26 mouse cellular contexts compared by ENCODE assay signal in the genomic region with DNA sequence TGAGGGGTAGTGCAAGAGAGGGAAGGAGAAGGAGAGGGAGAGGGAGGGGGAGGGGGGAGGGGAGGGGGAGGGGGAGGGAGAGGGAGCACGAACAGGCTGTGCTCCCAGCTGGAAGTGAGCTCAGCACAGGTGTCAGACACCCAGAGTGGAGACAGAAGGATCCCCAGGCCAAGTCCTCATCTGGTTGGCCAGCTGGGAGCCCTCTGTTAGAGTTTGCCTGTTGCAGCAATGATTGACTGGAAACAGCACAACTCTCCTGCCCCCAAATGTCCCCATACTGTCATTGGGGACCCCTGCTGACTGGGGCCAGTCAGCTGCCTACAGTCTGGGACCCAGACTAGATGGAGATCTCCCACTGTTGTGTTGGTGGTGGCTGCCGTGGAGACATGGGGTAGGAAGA. TPM values are rescaled to one million over a fixed set of nuclear protein-coding genes. Genes with fewer than 3 reads are reported as not detected.
DNase-seq lines count a peak whose midpoint lies in the region; ATAC-seq lines count a peak whose summit lies in the region.
"Had no signal": no experiment of that assay in that cellular context is flagged by ENCODE, and none has a peak within 500 bp of the region (broad histone marks: within the 10 kb centered on the region; RNA-seq: fewer than 3 reads in every experiment).

No protein-coding gene starts in this region.

- no peaks in the 10 kb centered on the region for H3K27me3 ChIP-seq in forebrain, embryonic 14.5 days (replicated peaks; ENCODE audit: control insufficient read depth, insufficient read depth, low read length)
- no peaks in the 10 kb centered on the region for H3K27me3 ChIP-seq in forebrain, embryonic 11.5 days (ENCODE audit: control insufficient read depth, insufficient read depth, low read length)
- no peaks in the 10 kb centered on the region for H3K27me3 ChIP-seq in liver, embryonic 12.5 days (replicated peaks)
- no peaks in the 10 kb centered on the region for H3K27me3 ChIP-seq in liver, embryonic 11.5 days (replicated peaks; ENCODE audit: control insufficient read depth, insufficient read depth, low read length)
- H3K27me3 ChIP-seq in forebrain, embryonic 12.5 days, result peaks cover 11% of the 10 kb centered on the region; the same call in 1 of the 2 replicates
- H3K27me3 ChIP-seq: embryonic facial prominence, embryonic 15.5 days; forebrain, embryonic 15.5 days; heart, embryonic 15.5 days; kidney, embryonic 15.5 days; midbrain, embryonic 13.5 days; stomach, embryonic 15.5 days had no signal

- DNase-seq in forebrain, embryonic 14.5 days (ENCODE audit: low spot score), result peak; percentile 47
- DNase-seq in forebrain, embryonic 11.5 days (ENCODE audit: low spot score), result no peak
- DNase-seq in liver, embryonic 11.5 days (ENCODE audit: low spot score), result no peak
- peak; percentile 26 for DNase-seq in CD4-positive helper T cell, adult 2 months (ENCODE audit: low read depth, low spot score)
- peak; percentile 39 for DNase-seq in induced T-regulatory cell, adult 2 months (ENCODE audit: low read depth)
- DNase-seq: adrenal gland, postnatal 25 days; cerebellum, adult 8-10 months; cerebellum, postnatal 25 days; gastrocnemius, postnatal 25 days; kidney, adult 18-20 months; kidney, postnatal 25 days; lung, adult 18-20 months; lung, postnatal 4 days; thymus, postnatal 25 days had no signal

- H3K36me3 ChIP-seq in forebrain, embryonic 14.5 days (ENCODE audit: control insufficient read depth, insufficient read depth, low read length), result no peaks in the 10 kb centered on the region
- H3K36me3 ChIP-seq in forebrain, embryonic 11.5 days (ENCODE audit: control insufficient read depth, insufficient read depth, low read length), result no peaks in the 10 kb centered on the region
- no peaks in the 10 kb centered on the region for H3K36me3 ChIP-seq in liver, embryonic 12.5 days
- no peaks in the 10 kb centered on the region for H3K36me3 ChIP-seq in liver, embryonic 11.5 days (ENCODE audit: control insufficient read depth, insufficient read depth, low read length)
- H3K36me3 ChIP-seq in forebrain, embryonic 12.5 days (replicated peaks), result no peaks in the 10 kb centered on the region
- H3K36me3 ChIP-seq: embryonic facial prominence, embryonic 10.5 days; embryonic facial prominence, embryonic 15.5 days; forebrain, embryonic 15.5 days; heart, embryonic 15.5 days; kidney, embryonic 15.5 days; midbrain, embryonic 13.5 days; stomach, embryonic 15.5 days had no signal

- H3K4me1 ChIP-seq in forebrain, embryonic 14.5 days (ENCODE audit: control insufficient read depth, insufficient read depth, low read length), result peaks cover 9% of the 10 kb centered on the region
- H3K4me1 ChIP-seq in forebrain, embryonic 11.5 days (replicated peaks; ENCODE audit: control insufficient read depth, insufficient read depth, low read length), result 0 out of 2 replicates have a peak, but pooled peaks cover under 1% of the 10 kb centered on the region
- peaks cover 78% of the 10 kb centered on the region for H3K4me1 ChIP-seq in liver, embryonic 12.5 days
- H3K4me1 ChIP-seq in liver, embryonic 11.5 days (replicated peaks; ENCODE audit: control insufficient read depth, insufficient read depth, low read length), result peaks cover 45% of the 10 kb centered on the region
- H3K4me1 ChIP-seq in forebrain, embryonic 12.5 days, result peaks cover 14% of the 10 kb centered on the region

- H3K9ac ChIP-seq in forebrain, embryonic 14.5 days (ENCODE audit: low read length), result no peak overlapping the region
- H3K9ac ChIP-seq in forebrain, embryonic 11.5 days (ENCODE audit: low read length), result no peak overlapping the region
- H3K9ac ChIP-seq in liver, embryonic 12.5 days, result 0 out of 2 replicates have a peak overlapping the region, but pooled peaks have one; percentile 8
- no peak overlapping the region for H3K9ac ChIP-seq in liver, embryonic 11.5 days (ENCODE audit: low read depth, low read length)
- H3K9ac ChIP-seq in forebrain, embryonic 12.5 days, result no peak overlapping the region
- H3K9ac ChIP-seq: embryonic facial prominence, embryonic 15.5 days; forebrain, embryonic 15.5 days; heart, embryonic 15.5 days; hindbrain, embryonic 14.5 days; kidney, embryonic 15.5 days; midbrain, embryonic 13.5 days; stomach, embryonic 15.5 days had no signal

- WGBS in forebrain, embryonic 14.5 days, result 50% methylated on average over 1 of the region's 2 CpGs
- WGBS in forebrain, embryonic 11.5 days, result 70% methylated on average over 1 of the region's 2 CpGs
- 54% methylated on average over 1 of the region's 2 CpGs for WGBS in liver, embryonic 12.5 days (ENCODE audit: insufficient replicate concordance)
- 30% methylated on average over 2 of the region's 2 CpGs for WGBS in liver, embryonic 11.5 days
- WGBS in forebrain, embryonic 12.5 days, result 43% methylated on average over 2 of the region's 2 CpGs

- H3K4me2 ChIP-seq in forebrain, embryonic 14.5 days (ENCODE audit: low read length), result no peak overlapping the region
- no peak overlapping the region for H3K4me2 ChIP-seq in forebrain, embryonic 11.5 days (ENCODE audit: low read depth, low read length, severe bottlenecking)
- no peak overlapping the region for H3K4me2 ChIP-seq in liver, embryonic 12.5 days
- H3K4me2 ChIP-seq in liver, embryonic 11.5 days, result no peak overlapping the region
- H3K4me2 ChIP-seq in forebrain, embryonic 12.5 days, result no peak overlapping the region
- H3K4me2 ChIP-seq: embryonic facial prominence, embryonic 15.5 days; forebrain, embryonic 15.5 days; heart, embryonic 15.5 days; hindbrain, embryonic 14.5 days; kidney, embryonic 15.5 days; midbrain, embryonic 13.5 days; stomach, embryonic 15.5 days had no signal

- H3K4me3 ChIP-seq in forebrain, embryonic 14.5 days (ENCODE audit: low read depth, low read length), result no peak overlapping the region
- H3K4me3 ChIP-seq in forebrain, embryonic 11.5 days (ENCODE audit: low read depth, low read length), result no peak overlapping the region
- no peak overlapping the region for H3K4me3 ChIP-seq in liver, embryonic 12.5 days
- H3K4me3 ChIP-seq in liver, embryonic 11.5 days (ENCODE audit: low read depth, low read length), result no peak overlapping the region
- H3K4me3 ChIP-seq in forebrain, embryonic 12.5 days (replicated peaks), result no peak overlapping the region
- H3K4me3 ChIP-seq: embryonic facial prominence, embryonic 10.5 days; embryonic facial prominence, embryonic 15.5 days; forebrain, embryonic 15.5 days; heart, embryonic 15.5 days; kidney, embryonic 15.5 days; megakaryocyte, embryonic 14.5 days; midbrain, embryonic 13.5 days; stomach, embryonic 15.5 days had no signal

- no peak for ATAC-seq in forebrain, embryonic 14.5 days
- no peak for ATAC-seq in forebrain, embryonic 11.5 days (replicated peaks; ENCODE audit: low FRiP score)
- ATAC-seq in liver, embryonic 12.5 days, result no peak
- ATAC-seq in liver, embryonic 11.5 days (replicated peaks; ENCODE audit: low FRiP score), result no peak
- ATAC-seq in forebrain, embryonic 12.5 days (ENCODE audit: low FRiP score), result no peak
- ATAC-seq: forebrain, embryonic 15.5 days; lung, postnatal 0 days; midbrain, embryonic 13.5 days had no signal

- no peak overlapping the region for H3K27ac ChIP-seq in forebrain, embryonic 14.5 days (ENCODE audit: low read depth, low read length)
- H3K27ac ChIP-seq in forebrain, embryonic 11.5 days (ENCODE audit: low read depth, low read length), result no peak overlapping the region
- no peak overlapping the region for H3K27ac ChIP-seq in liver, embryonic 12.5 days
- no peak overlapping the region for H3K27ac ChIP-seq in liver, embryonic 11.5 days (ENCODE audit: low read depth, low read length)
- no peak overlapping the region for H3K27ac ChIP-seq in forebrain, embryonic 12.5 days
- H3K27ac ChIP-seq: embryonic facial prominence, embryonic 15.5 days; forebrain, embryonic 15.5 days; heart, embryonic 15.5 days; hindbrain, embryonic 14.5 days; kidney, embryonic 15.5 days; midbrain, embryonic 13.5 days; stomach, embryonic 15.5 days had no signal

- H3K9me3 ChIP-seq in forebrain, embryonic 14.5 days (replicated peaks; ENCODE audit: control insufficient read depth, low read length), result no peaks in the 10 kb centered on the region
- H3K9me3 ChIP-seq in forebrain, embryonic 11.5 days (ENCODE audit: control insufficient read depth, low read length), result no peaks in the 10 kb centered on the region
- H3K9me3 ChIP-seq in liver, embryonic 12.5 days (replicated peaks), result no peaks in the 10 kb centered on the region
- H3K9me3 ChIP-seq in liver, embryonic 11.5 days (ENCODE audit: control insufficient read depth, low read length), result no peaks in the 10 kb centered on the region
- no peaks in the 10 kb centered on the region for H3K9me3 ChIP-seq in forebrain, embryonic 12.5 days
- H3K9me3 ChIP-seq: embryonic facial prominence, embryonic 10.5 days; embryonic facial prominence, embryonic 15.5 days; forebrain, embryonic 15.5 days; heart, embryonic 15.5 days; kidney, embryonic 15.5 days; midbrain, embryonic 13.5 days; stomach, embryonic 15.5 days had no signal

RNA-seq across cellular contexts. Expression of a gene that starts 19.3 kb away (rescaled TPM):
- 10.2 and 14.1 TPM in 2 replicates for polyA plus RNA-seq in forebrain, embryonic 14.5 days (2014; fragmentation: Nextera tagmentation; extraction: Ambion mirVana)
- polyA plus RNA-seq in forebrain, embryonic 11.5 days (2014; fragmentation: Nextera tagmentation; extraction: Ambion mirVana), result 7.4 and 8.2 TPM in 2 replicates
- 34.1 and 37.6 TPM in 2 replicates for polyA plus RNA-seq in liver, embryonic 12.5 days (2016; fragmentation: Nextera tagmentation; extraction: Ambion mirVana)
- 17.1 and 19.6 TPM in 2 replicates for polyA plus RNA-seq in liver, embryonic 11.5 days (2014; fragmentation: Nextera tagmentation; extraction: Ambion mirVana)
- 8.5 and 9.2 TPM in 2 replicates for polyA plus RNA-seq in forebrain, embryonic 12.5 days (2016; fragmentation: Nextera tagmentation; extraction: Ambion mirVana)

Comparison
In these comparisons a context has a peak if more than half of its experiments do, and no peak if none do; other contexts are left out.
1. DNase-seq: peak in forebrain, embryonic 14.5 days (single experiment), CD4-positive helper T cell, adult 2 months (single experiment) and induced T-regulatory cell, adult 2 months (single experiment); none in forebrain, embryonic 11.5 days (single experiment) and liver, embryonic 11.5 days (single experiment).